Mouse (Mus musculus): ENCODE data around the gene Ric3. TPM values are rescaled to one million over a fixed set of nuclear protein-coding genes. Genes with fewer than 3 reads are reported as not detected.
A peak's percentile ranks its signal among the peaks of the same experiment; 100 is the strongest.

Gene Ric3
- total and polyA plus RNA-seq, 3 experiments = 0.13 TPM; not detected in 2

- H3K9me3 ChIP-seq (replicated peaks; ENCODE audit: low read length) = no peaks in the 10 kb centered on the region
- TF ChIP-seq ZKSCAN1 (IDR thresholded peaks at IDR 0.05; ENCODE audit: borderline replicate concordance, low read depth, low read length) (no peak), SMC3 (IDR thresholded peaks at IDR 0.05; ENCODE audit: low read depth, low read length) (no peak), CTCF (conservative IDR thresholded peaks at IDR 0.05 in 1 of 2, IDR thresholded peaks at IDR 0.05 in 1 of 2; ENCODE audit: low read depth in 2 of 2, low read length in 2 of 2) (peak; percentile 44 to 48; a peak in 3 of 4 replicates)
- dilution Hi-C loops (cut with MboI; ENCODE audit: extremely low pct_ligation_motif_present, extremely low pct_unique_long_range_greater_than_20kb, low sequenced_read_pairs) (no loop called here), in situ Hi-C loops (cut with MboI; ENCODE audit: low pct_ligation_motif_present, low pct_unique_long_range_greater_than_20kb, low sequenced_read_pairs) (no loop called here)
- no peaks in the 10 kb centered on the region for H3K36me3 ChIP-seq (replicated peaks in 1 of 2; ENCODE audit: control insufficient read depth in 1 of 2, insufficient read depth in 1 of 2, low read length in 1 of 2)
- no peak overlapping the region for H3K9ac ChIP-seq (ENCODE audit: insufficient read depth, low read depth)
- no peak overlapping the region for H3K4me2 ChIP-seq (ENCODE audit: insufficient read depth, low read depth, poor library complexity, severe bottlenecking)
- no peak overlapping the region for H3K27ac ChIP-seq (ENCODE audit: insufficient read depth, low read depth)
- no peak overlapping the region for H3K4me3 ChIP-seq (replicated peaks in 1 of 3; ENCODE audit: low read depth in 2 of 3, low read length in 2 of 3, poor library complexity in 1 of 3)
- DNase-seq (ENCODE audit: extremely low read depth) = peak; percentile 42
- no peaks in the 10 kb centered on the region for H3K4me1 ChIP-seq (ENCODE audit: control insufficient read depth in 1 of 2, insufficient read depth in 2 of 2)
- H3K27me3 ChIP-seq (replicated peaks) = peaks cover 63% of the 10 kb centered on the region
- no peaks in the 10 kb centered on the region for H3K79me2 ChIP-seq (replicated peaks; ENCODE audit: control insufficient read depth, extremely low read depth, insufficient read depth, poor library complexity, severe bottlenecking)
Measured at GRCm38 (mm10) chr7:109000315-109000954, 82.7 kb downstream of the Ric3 start.

GRCm38 (mm10) chr7:108996156-108996555 lies 87.0 kb downstream of the Ric3 start:
- Histone ChIP-seq H3K4me3 (replicated peaks in 1 of 3; ENCODE audit: low read depth in 2 of 3, low read length in 2 of 3, poor library complexity in 1 of 3) (no peak overlapping the region), H3K79me2 (replicated peaks; ENCODE audit: control insufficient read depth, extremely low read depth, insufficient read depth, poor library complexity, severe bottlenecking) (no peaks in the 10 kb centered on the region), H3K27ac (ENCODE audit: insufficient read depth, low read depth) (no peak overlapping the region), H3K36me3 (replicated peaks in 1 of 2; ENCODE audit: control insufficient read depth in 1 of 2, insufficient read depth in 1 of 2, low read length in 1 of 2) (no peaks in the 10 kb centered on the region), H3K27me3 (replicated peaks) (peaks cover 60% of the 10 kb centered on the region), H3K4me1 (ENCODE audit: control insufficient read depth in 1 of 2, insufficient read depth in 2 of 2) (no peaks in the 10 kb centered on the region), H3K4me2 (ENCODE audit: insufficient read depth, low read depth, poor library complexity, severe bottlenecking) (no peak overlapping the region), H3K9ac (ENCODE audit: insufficient read depth, low read depth) (no peak overlapping the region), H3K9me3 (replicated peaks; ENCODE audit: low read length) (no peaks in the 10 kb centered on the region)
- in situ Hi-C loops (cut with MboI; ENCODE audit: low pct_ligation_motif_present, low pct_unique_long_range_greater_than_20kb, low sequenced_read_pairs) = no loop called here
- DNase-seq (ENCODE audit: extremely low read depth) = no peak
- TF ChIP-seq E2F4 (IDR thresholded peaks at IDR 0.05; ENCODE audit: insufficient replicate concordance, low read depth, low read length) (no peak), RCOR1 (conservative IDR thresholded peaks at IDR 0.05; ENCODE audit: low read depth, low read length) (no peak), MAZ (IDR thresholded peaks at IDR 0.05; ENCODE audit: low read depth, low read length) (no peak), USF2 (conservative IDR thresholded peaks at IDR 0.05; ENCODE audit: low read depth, low read length) (no peak), SIN3A (IDR thresholded peaks at IDR 0.05; ENCODE audit: low read length) (no peak), EP300 (IDR thresholded peaks at IDR 0.05; ENCODE audit: low read length) (no peak), SMC3 (IDR thresholded peaks at IDR 0.05; ENCODE audit: low read depth, low read length) (no peak), USF1 (IDR thresholded peaks at IDR 0.05; ENCODE audit: low read depth, low read length) (no peak), PAX5 (IDR thresholded peaks at IDR 0.05; ENCODE audit: low read length) (no peak), RAD21 (IDR thresholded peaks at IDR 0.05; ENCODE audit: low read depth, low read length) (no peak), CHD2 (IDR thresholded peaks at IDR 0.05; ENCODE audit: low read length) (no peak), CHD1 (IDR thresholded peaks at IDR 0.05; ENCODE audit: low read depth, low read length) (no peak), UBTF (IDR thresholded peaks at IDR 0.05; ENCODE audit: low read depth, low read length) (no peak), MAFK (IDR thresholded peaks at IDR 0.05; ENCODE audit: insufficient replicate concordance, low read length) (no peak), ZMIZ1 (IDR thresholded peaks at IDR 0.05; ENCODE audit: low read depth, low read length) (no peak), NRF1 (IDR thresholded peaks at IDR 0.05; ENCODE audit: low read depth, low read length) (no peak)
- dilution Hi-C loops (cut with MboI; ENCODE audit: extremely low pct_ligation_motif_present, extremely low pct_unique_long_range_greater_than_20kb, low sequenced_read_pairs) = no loop called here
